Mouse (Mus musculus): ENCODE measurements around the gene Etfbkmt. TPM values are rescaled to one million over a fixed set of nuclear protein-coding genes. Genes with fewer than 3 reads are reported as not detected.
"Not testable (repeated sequence)": the region's sequence is repeated elsewhere in the genome, so short reads cannot be mapped to it uniquely, and the experiment has no call there.

The Etfbkmt gene
- total and polyA plus RNA-seq, 2 experiments from 2014 or later = 5.3 to 5.7 TPM

- Histone ChIP-seq H3K9ac (replicated peaks; ENCODE audit: low read length, poor library complexity, severe bottlenecking) (no peak overlapping the region), H3K4me1 (ENCODE audit: insufficient read depth, low read length) (peaks cover 7% of the 10 kb centered on the region; the same call in 1 of the 2 replicates), H3K4me3 (ENCODE audit: low read depth, low read length) (no peak overlapping the region), H3K27me3 (ENCODE audit: insufficient read depth, low read length) (no peaks in the 10 kb centered on the region), H3K27ac (ENCODE audit: low read depth, low read length) (no peak overlapping the region), H3K36me3 (ENCODE audit: insufficient read depth, low read length) (peaks cover 18% of the 10 kb centered on the region), H3K9me3 (ENCODE audit: low read length) (no peaks in the 10 kb centered on the region), H3K4me2 (ENCODE audit: low read depth, low read length, poor library complexity, severe bottlenecking) (no peak overlapping the region)
- DNase-seq (ENCODE audit: low spot score) (no peak), ATAC-seq (ENCODE audit: low FRiP score) (no peak)
- TF ChIP-seq CTCF (IDR thresholded peaks at IDR 0.05) = no peak
- 96% methylated on average over 1 of the region's 1 CpGs for WGBS
These were observed 44.4 kb downstream of the Etfbkmt start for GRCm38 (mm10) chr6:149184007-149184406.

- DNase-seq (ENCODE audit: low spot score) (no peak), ATAC-seq (ENCODE audit: low FRiP score) (no peak)
- TF ChIP-seq CTCF (IDR thresholded peaks at IDR 0.05) = no peak
- no peak overlapping the region for H3K27ac ChIP-seq (ENCODE audit: low read depth, low read length)
- H3K27me3 ChIP-seq (ENCODE audit: insufficient read depth, low read length) = no peaks in the 10 kb centered on the region
- H3K36me3 ChIP-seq (ENCODE audit: insufficient read depth, low read length) = 0 out of 2 replicates have a peak, but pooled peaks cover under 1% of the 10 kb centered on the region
- peak overlapping the region; percentile 60 for H3K4me2 ChIP-seq (ENCODE audit: low read depth, low read length, poor library complexity, severe bottlenecking)
- 67% methylated on average over 1 of the region's 1 CpGs for WGBS
- peak overlapping the region; percentile 93; the same call in 1 of the 2 replicates for H3K9ac ChIP-seq (replicated peaks; ENCODE audit: low read length, poor library complexity, severe bottlenecking)
- peak overlapping the region; percentile 77 for H3K4me3 ChIP-seq (ENCODE audit: low read depth, low read length)
- H3K9me3 ChIP-seq (ENCODE audit: low read length) = no peaks in the 10 kb centered on the region
- H3K4me1 ChIP-seq (ENCODE audit: insufficient read depth, low read length) = peaks cover 7% of the 10 kb centered on the region; the same call in 1 of the 2 replicates
These were observed 47.7 kb downstream of the Etfbkmt start for GRCm38 (mm10) chr6:149187371-149187770.

GRCm38 (mm10) chr6:149188041-149188924, 48.6 kb downstream of the Etfbkmt start, which contains the start of gene Amn1:
Amn1 (minus strand) TSS chr6:149188712.
- ATAC-seq (ENCODE audit: low FRiP score) = peak; percentile 100
- H3K36me3 ChIP-seq (ENCODE audit: insufficient read depth, low read length) = no peaks in the 10 kb centered on the region
- H3K4me3 ChIP-seq (ENCODE audit: low read depth, low read length) = peak within 1 kb of the TSS; percentile 77
- peak; percentile 100 for DNase-seq (ENCODE audit: low spot score)
- under 1% methylated on average over 34 of the region's 34 CpGs for WGBS
- H3K4me2 ChIP-seq (ENCODE audit: low read depth, low read length, poor library complexity, severe bottlenecking) = peak within 1 kb of the TSS; percentile 65
- peaks cover 7% of the 10 kb centered on the region; the same call in 1 of the 2 replicates for H3K4me1 ChIP-seq (ENCODE audit: insufficient read depth, low read length)
- no peaks in the 10 kb centered on the region for H3K27me3 ChIP-seq (ENCODE audit: insufficient read depth, low read length)
- H3K9ac ChIP-seq (replicated peaks; ENCODE audit: low read length, poor library complexity, severe bottlenecking) = peak within 1 kb of the TSS; percentile 93
- H3K9me3 ChIP-seq (ENCODE audit: low read length) = no peaks in the 10 kb centered on the region
- H3K27ac ChIP-seq (ENCODE audit: low read depth, low read length) = peak within 1 kb of the TSS; percentile 97
- TF ChIP-seq CTCF (IDR thresholded peaks at IDR 0.05) = peak; percentile 50

- Histone ChIP-seq H3K27me3 (ENCODE audit: insufficient read depth, low read length) (no peaks in the 10 kb centered on the region), H3K27ac (ENCODE audit: low read depth, low read length) (peak overlapping the region; percentile 72), H3K36me3 (ENCODE audit: insufficient read depth, low read length) (no peaks in the 10 kb centered on the region), H3K4me1 (ENCODE audit: insufficient read depth, low read length) (peaks cover 7% of the 10 kb centered on the region; the same call in 1 of the 2 replicates), H3K9me3 (ENCODE audit: low read length) (no peaks in the 10 kb centered on the region), H3K9ac (replicated peaks; ENCODE audit: low read length, poor library complexity, severe bottlenecking) (peak overlapping the region; percentile 51; the same call in 1 of the 2 replicates), H3K4me2 (ENCODE audit: low read depth, low read length, poor library complexity, severe bottlenecking) (peak overlapping the region; percentile 65), H3K4me3 (ENCODE audit: low read depth, low read length) (peak overlapping the region; percentile 77)
- ATAC-seq (ENCODE audit: low FRiP score) (peak; percentile 78), DNase-seq (ENCODE audit: low spot score) (no peak)
- TF ChIP-seq CTCF (IDR thresholded peaks at IDR 0.05) = no peak
- 37% methylated on average over 8 of the region's 8 CpGs for WGBS
These were observed 49.2 kb downstream of the Etfbkmt start for GRCm38 (mm10) chr6:149188925-149189257.

- Histone ChIP-seq H3K9ac (replicated peaks; ENCODE audit: low read length, poor library complexity, severe bottlenecking) (no peak overlapping the region), H3K27ac (ENCODE audit: low read depth, low read length) (peak overlapping the region; percentile 72; the same call in 1 of the 2 replicates), H3K27me3 (ENCODE audit: insufficient read depth, low read length) (no peaks in the 10 kb centered on the region), H3K4me1 (ENCODE audit: insufficient read depth, low read length) (peaks cover 7% of the 10 kb centered on the region; the same call in 1 of the 2 replicates), H3K4me2 (ENCODE audit: low read depth, low read length, poor library complexity, severe bottlenecking) (peak overlapping the region; percentile 65; the same call in 1 of the 2 replicates), H3K4me3 (ENCODE audit: low read depth, low read length) (no peak overlapping the region), H3K36me3 (ENCODE audit: insufficient read depth, low read length) (no peaks in the 10 kb centered on the region), H3K9me3 (ENCODE audit: low read length) (no peaks in the 10 kb centered on the region)
- TF ChIP-seq CTCF (IDR thresholded peaks at IDR 0.05) = no peak
- 94% methylated on average over 16 of the region's 16 CpGs for WGBS
- DNase-seq (ENCODE audit: low spot score) (no peak), ATAC-seq (ENCODE audit: low FRiP score) (no peak)
These were observed 49.8 kb downstream of the Etfbkmt start for GRCm38 (mm10) chr6:149189340-149189922.

DNA sequence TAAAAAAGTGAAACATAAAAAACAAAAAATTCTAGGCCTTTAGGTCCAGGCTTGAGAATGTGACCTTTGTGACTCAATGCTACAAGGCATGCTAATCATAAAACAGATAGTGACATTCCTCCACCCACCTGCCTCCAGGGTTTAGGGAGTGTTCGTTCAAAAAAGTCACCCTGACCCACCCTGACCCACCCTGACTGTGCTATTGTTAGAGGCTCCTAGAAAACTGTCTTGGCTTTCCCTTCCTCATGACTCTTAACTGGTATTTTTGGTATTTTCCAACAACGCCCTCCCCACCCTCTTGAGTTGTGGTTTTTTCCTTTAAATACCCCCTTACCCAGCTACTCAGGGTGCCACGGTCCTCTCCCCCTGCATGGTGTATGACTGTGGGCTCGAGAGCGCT, 52.3 kb downstream of the Etfbkmt start:
- not testable (repeated sequence) for H3K9ac ChIP-seq (replicated peaks; ENCODE audit: low read length, poor library complexity, severe bottlenecking); H3K27ac ChIP-seq (ENCODE audit: low read depth, low read length); H3K27me3 ChIP-seq (ENCODE audit: insufficient read depth, low read length); ATAC-seq (ENCODE audit: low FRiP score); H3K4me2 ChIP-seq (ENCODE audit: low read depth, low read length, poor library complexity, severe bottlenecking); H3K4me1 ChIP-seq (ENCODE audit: insufficient read depth, low read length); H3K9me3 ChIP-seq (ENCODE audit: low read length); H3K36me3 ChIP-seq (ENCODE audit: insufficient read depth, low read length); H3K4me3 ChIP-seq (ENCODE audit: low read depth, low read length); DNase-seq (ENCODE audit: low spot score)
- 88% methylated on average over 5 of the region's 5 CpGs for WGBS
